Mouse (Mus musculus) limb, embryonic 10.5 days (tissue): ENCODE measurements around the gene Gria2. TPM values are rescaled to one million over a fixed set of nuclear protein-coding genes. Genes with fewer than 3 reads are reported as not detected.
A peak's percentile ranks its signal among the peaks of the same experiment; 100 is the strongest.

ENCODE experiments used
- DNase-seq: peaks from one replicate; pipeline ENCODE4 v3.0.0-alpha.2; 2017; ENCODE audit warnings: low spot score
- H3K27ac ChIP-seq: fragments of 300-500 bp; sonication (generic); 2 replicates; pipeline ENCODE4 v1.5.1; 2016; ENCODE audit warnings: mild to moderate bottlenecking
- H3K27me3 ChIP-seq: fragments of 300-500 bp; sonication (generic); 2 replicates; pipeline ENCODE4 v1.6.1; 2016; ENCODE audit warnings: low read depth, mild to moderate bottlenecking; ENCODE audit not compliant: poor library complexity, severe bottlenecking
- H3K36me3 ChIP-seq: fragments of 300-500 bp; sonication (generic); 2 replicates; pipeline ENCODE4 v1.6.1; 2016; ENCODE audit warnings: mild to moderate bottlenecking, moderate library complexity
- H3K4me1 ChIP-seq: fragments of 300-500 bp; sonication (generic); 2 replicates; pipeline ENCODE4 v1.6.1; 2016
- H3K4me3 ChIP-seq: fragments of 300-500 bp; sonication (generic); 2 replicates; pipeline ENCODE4 v1.5.1; 2016; ENCODE audit warnings: mild to moderate bottlenecking, moderate library complexity
- H3K9me3 ChIP-seq: fragments of 300-500 bp; sonication (generic); replicated peaks from 2 replicates; pipeline ENCODE4 v1.6.1; 2016; ENCODE audit warnings: mild to moderate bottlenecking
- whole genome bisulfite sequencing: fragments of 180-500 bp; shearing (Covaris S2); methylation state at CpG from one replicate; pipeline ENCODE4 v1.1.7; 2016; 5-methylcytosine and 5-hydroxymethylcytosine counted together
- polyA plus RNA-seq: library from polyadenylated mRNA; unstranded; fragments of >200 nt; fragmentation: Nextera tagmentation; extraction: Ambion mirVana; gene quantifications from 2 replicates; pipeline ENCODE4 v1.2.1, GENCODE M21; 2016

Gria2 gene
- polyA plus RNA-seq, 1 experiment from 2014 or later, result 4.1 TPM

DNA sequence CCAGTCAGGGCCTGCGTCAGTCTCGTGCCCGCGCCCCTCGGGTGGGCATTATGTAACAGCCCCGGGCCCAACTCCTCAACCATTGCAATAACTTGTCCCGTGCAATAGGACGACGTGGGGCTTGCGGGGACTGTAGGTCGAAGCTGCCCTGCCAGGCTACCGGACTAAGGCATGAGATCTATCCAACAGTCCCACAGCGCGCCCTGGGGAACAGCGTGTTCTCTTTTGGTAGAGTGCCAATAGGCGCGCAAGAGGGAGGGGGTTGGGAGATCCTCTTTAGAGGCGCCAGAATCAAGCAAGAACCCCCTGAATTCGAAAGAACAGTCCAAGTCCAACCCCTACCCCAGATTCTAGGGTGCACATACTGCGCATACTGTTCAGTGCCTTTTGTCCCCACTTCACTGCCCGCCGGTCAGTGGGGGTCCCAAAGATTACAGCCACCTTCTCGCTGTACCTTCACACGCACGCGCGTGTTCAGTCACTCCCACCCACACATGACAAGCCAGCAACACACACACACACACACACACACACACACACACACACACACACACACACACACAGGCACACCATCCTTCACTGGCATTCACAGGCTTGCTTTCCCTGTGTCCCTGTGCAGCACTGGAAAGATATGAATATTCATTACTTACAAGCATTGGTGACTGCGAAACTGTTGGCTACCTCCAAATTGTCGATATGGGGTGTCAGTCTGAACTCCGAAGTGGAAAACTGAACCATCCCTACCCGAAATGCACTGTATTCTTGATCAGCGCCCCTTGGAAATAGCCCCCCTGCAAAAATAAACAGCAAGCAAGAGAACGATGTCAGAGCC lies 1.4 kb downstream of the Gria2 start:
- no peaks in the 10 kb centered on the region for H3K9me3 ChIP-seq
- H3K27ac ChIP-seq, result peak overlapping the region; percentile 70
- WGBS, result 9% methylated on average over 33 of the region's 33 CpGs
- peaks cover 26% of the 10 kb centered on the region for H3K4me1 ChIP-seq
- peaks cover 34% of the 10 kb centered on the region for H3K27me3 ChIP-seq
- DNase-seq, result peak; percentile 53
- no peaks in the 10 kb centered on the region for H3K36me3 ChIP-seq
- peak overlapping the region; percentile 58 for H3K4me3 ChIP-seq

DNA sequence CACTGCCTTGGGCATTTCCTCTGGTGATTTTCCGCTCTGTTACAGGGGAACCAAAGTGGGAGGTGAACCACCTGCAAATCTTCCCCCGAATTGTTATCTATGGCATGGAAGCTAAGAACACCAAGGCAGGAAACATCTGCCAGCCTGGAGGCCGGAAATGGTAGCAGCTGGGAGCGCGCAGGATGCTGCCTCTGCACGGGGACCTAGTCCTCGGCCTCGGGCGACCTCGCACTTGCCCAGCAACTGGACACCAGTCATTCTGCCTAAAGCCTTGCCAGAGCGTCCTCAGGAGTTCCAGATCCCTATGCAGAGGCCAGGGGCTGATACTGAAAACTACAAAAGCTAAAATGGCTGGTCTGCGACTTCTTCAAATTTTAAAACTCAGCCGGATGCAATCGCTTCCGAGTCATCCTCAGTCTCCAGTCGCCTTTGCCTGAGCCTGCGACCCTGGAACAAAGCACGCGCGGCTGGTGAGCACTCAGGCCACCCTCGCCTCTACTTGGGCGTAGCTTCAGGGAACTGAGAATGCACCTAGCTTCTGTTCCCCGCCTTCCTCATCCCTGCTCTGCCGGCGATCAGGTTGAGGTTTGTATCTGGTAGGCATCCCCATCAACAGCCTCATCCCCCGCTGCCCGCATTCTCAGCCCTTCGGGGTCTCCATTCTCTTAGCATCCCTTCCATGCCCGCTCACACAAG lies 2.2 kb downstream of the Gria2 start:
- H3K27ac ChIP-seq, result peak overlapping the region; percentile 70
- H3K4me1 ChIP-seq, result peaks cover 26% of the 10 kb centered on the region
- peak overlapping the region; percentile 58 for H3K4me3 ChIP-seq
- 4% methylated on average over 29 of the region's 29 CpGs for WGBS
- H3K9me3 ChIP-seq, result no peaks in the 10 kb centered on the region
- no peaks in the 10 kb centered on the region for H3K36me3 ChIP-seq
- H3K27me3 ChIP-seq, result peaks cover 34% of the 10 kb centered on the region
- DNase-seq, result peak; percentile 58

DNA sequence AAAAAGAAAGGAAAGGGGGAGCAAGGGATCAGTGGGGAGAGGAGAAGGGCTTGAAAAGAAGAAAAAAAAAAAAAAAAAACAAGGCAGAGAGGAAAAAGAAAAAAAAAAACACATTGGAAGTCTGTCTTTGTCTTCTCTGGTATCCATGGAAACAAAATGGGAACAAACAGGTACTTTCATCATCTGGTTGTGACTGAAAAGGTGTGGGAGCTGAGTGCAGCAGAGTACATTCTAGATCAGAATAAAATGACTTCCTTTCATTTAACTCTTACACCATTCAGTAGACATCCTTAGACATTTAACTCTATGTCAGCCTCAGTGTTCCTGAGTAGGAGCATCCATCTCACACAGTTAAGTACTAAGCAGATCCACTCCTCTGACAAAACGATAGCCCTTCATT lies 4.7 kb downstream of the Gria2 start:
- Histone ChIP-seq H3K27ac (no peak overlapping the region), H3K27me3 (peaks cover 34% of the 10 kb centered on the region), H3K9me3 (no peaks in the 10 kb centered on the region), H3K4me1 (peaks cover 22% of the 10 kb centered on the region), H3K36me3 (no peaks in the 10 kb centered on the region), H3K4me3 (no peak overlapping the region)
- 83% methylated on average over 1 of the region's 1 CpGs for WGBS
- no peak for DNase-seq

- Histone ChIP-seq H3K27ac (no peak overlapping the region), H3K27me3 (peaks cover 24% of the 10 kb centered on the region), H3K9me3 (no peaks in the 10 kb centered on the region), H3K4me3 (no peak overlapping the region), H3K36me3 (no peaks in the 10 kb centered on the region), H3K4me1 (peaks cover 14% of the 10 kb centered on the region)
- DNase-seq, result no peak
These were observed 5.9 kb downstream of the Gria2 start for GRCm38 (mm10) chr3:80796764-80797163.

DNA sequence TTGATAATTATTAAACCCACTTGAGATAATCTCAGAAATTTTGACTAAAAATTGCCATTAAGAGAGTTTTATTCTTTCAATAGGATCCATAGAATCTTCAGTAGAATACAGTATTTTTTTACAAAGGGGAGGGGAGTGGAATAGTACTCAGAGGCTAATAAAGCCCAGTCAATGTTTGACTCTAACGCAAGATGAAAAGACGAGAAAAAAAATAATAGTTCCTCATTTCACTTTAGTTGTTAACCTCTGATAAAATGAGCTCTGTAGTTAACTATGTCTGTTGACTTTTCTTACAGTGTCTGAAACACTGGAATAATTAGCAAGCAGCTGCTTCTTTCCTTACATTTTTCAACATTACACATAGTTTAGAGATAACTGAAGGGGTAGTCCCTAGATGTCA lies 7.4 kb downstream of the Gria2 start:
- WGBS, result 93% methylated on average over 2 of the region's 2 CpGs
- Histone ChIP-seq H3K4me3 (no peak overlapping the region), H3K27ac (no peak overlapping the region), H3K36me3 (no peaks in the 10 kb centered on the region), H3K27me3 (peaks cover 9% of the 10 kb centered on the region), H3K9me3 (no peaks in the 10 kb centered on the region), H3K4me1 (peaks cover 3% of the 10 kb centered on the region)
- no peak for DNase-seq

GRCm38 (mm10) chr3:80787116-80787744 lies 15.4 kb downstream of the Gria2 start:
- H3K4me1 ChIP-seq, result no peaks in the 10 kb centered on the region
- H3K27ac ChIP-seq, result no peak overlapping the region
- H3K27me3 ChIP-seq, result no peaks in the 10 kb centered on the region
- no peak overlapping the region for H3K4me3 ChIP-seq
- H3K9me3 ChIP-seq, result no peaks in the 10 kb centered on the region
- WGBS, result 86% methylated on average over 3 of the region's 3 CpGs
- no peaks in the 10 kb centered on the region for H3K36me3 ChIP-seq
- DNase-seq, result no peak

GRCm38 (mm10) chr3:80781144-80781530 lies 21.5 kb downstream of the Gria2 start:
- Histone ChIP-seq H3K27ac (no peak overlapping the region), H3K4me3 (no peak overlapping the region), H3K36me3 (no peaks in the 10 kb centered on the region), H3K9me3 (no peaks in the 10 kb centered on the region), H3K27me3 (no peaks in the 10 kb centered on the region), H3K4me1 (no peaks in the 10 kb centered on the region)
- no peak for DNase-seq

- Histone ChIP-seq H3K9me3 (no peaks in the 10 kb centered on the region), H3K27me3 (no peaks in the 10 kb centered on the region), H3K4me1 (no peaks in the 10 kb centered on the region), H3K36me3 (no peaks in the 10 kb centered on the region), H3K27ac (no peak overlapping the region), H3K4me3 (no peak overlapping the region)
- WGBS, result 90% methylated on average over 4 of the region's 4 CpGs
- no peak for DNase-seq
These were observed 22.1 kb downstream of the Gria2 start for GRCm38 (mm10) chr3:80780383-80781143.

GRCm38 (mm10) chr3:80776628-80777027 lies 26.0 kb downstream of the Gria2 start:
- Histone ChIP-seq H3K27me3 (no peaks in the 10 kb centered on the region), H3K36me3 (no peaks in the 10 kb centered on the region), H3K9me3 (no peaks in the 10 kb centered on the region), H3K4me1 (peaks cover 3% of the 10 kb centered on the region; the same call in 1 of the 2 replicates), H3K4me3 (no peak overlapping the region), H3K27ac (no peak overlapping the region)
- DNase-seq, result no peak
- 72% methylated on average over 2 of the region's 2 CpGs for WGBS

GRCm38 (mm10) chr3:80775971-80776370 lies 26.7 kb downstream of the Gria2 start:
- DNase-seq, result no peak
- Histone ChIP-seq H3K27ac (no peak overlapping the region), H3K36me3 (no peaks in the 10 kb centered on the region), H3K9me3 (no peaks in the 10 kb centered on the region), H3K27me3 (no peaks in the 10 kb centered on the region), H3K4me1 (peaks cover 3% of the 10 kb centered on the region; the same call in 1 of the 2 replicates), H3K4me3 (no peak overlapping the region)
- 94% methylated on average over 4 of the region's 4 CpGs for WGBS

DNA sequence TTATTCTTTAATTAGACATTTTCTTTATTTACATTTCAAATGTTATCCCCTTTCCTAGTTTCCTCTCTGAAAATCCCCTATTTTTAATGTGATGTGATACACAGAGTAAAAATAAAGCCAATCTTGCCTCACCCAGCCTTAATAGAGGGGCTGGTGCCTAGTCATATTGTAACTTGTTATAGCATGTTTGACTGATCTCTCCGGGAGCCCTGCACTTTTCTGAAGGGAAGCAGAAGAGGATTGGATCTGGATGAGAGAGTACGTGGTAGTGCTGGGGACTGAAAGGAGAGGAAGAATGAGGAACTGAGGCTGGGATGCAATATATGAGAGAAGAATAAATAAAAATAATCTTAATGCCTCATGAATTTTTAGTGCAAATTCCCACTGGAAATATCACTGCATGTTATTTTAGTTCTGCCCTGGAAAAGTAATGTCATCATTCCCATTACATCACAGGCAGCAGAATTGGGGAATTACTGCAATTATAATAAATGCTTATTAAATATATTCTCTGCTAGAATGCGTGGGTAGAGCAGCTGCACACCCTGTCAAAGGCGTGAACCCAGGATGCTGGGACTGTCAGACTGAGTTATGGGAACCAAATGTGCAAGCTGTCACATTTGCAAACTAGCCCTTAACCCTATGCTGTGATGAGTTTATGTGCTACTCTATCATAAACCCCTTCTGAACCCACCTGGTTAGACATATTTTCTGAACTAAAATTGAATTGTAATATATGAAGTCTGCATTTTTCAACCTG lies 28.4 kb downstream of the Gria2 start:
- 63% methylated on average over 4 of the region's 4 CpGs for WGBS
- no peak overlapping the region for H3K4me3 ChIP-seq
- no peaks in the 10 kb centered on the region for H3K9me3 ChIP-seq
- H3K27ac ChIP-seq, result no peak overlapping the region
- H3K4me1 ChIP-seq, result peaks cover 3% of the 10 kb centered on the region; the same call in 1 of the 2 replicates
- H3K36me3 ChIP-seq, result no peaks in the 10 kb centered on the region
- DNase-seq, result no peak
- no peaks in the 10 kb centered on the region for H3K27me3 ChIP-seq

- Histone ChIP-seq H3K9me3 (no peaks in the 10 kb centered on the region), H3K4me1 (peaks cover 3% of the 10 kb centered on the region; the same call in 1 of the 2 replicates), H3K27ac (no peak overlapping the region), H3K36me3 (no peaks in the 10 kb centered on the region), H3K4me3 (no peak overlapping the region), H3K27me3 (no peaks in the 10 kb centered on the region)
- DNase-seq, result no peak
- WGBS, result 90% methylated on average over 4 of the region's 4 CpGs
These were observed 29.4 kb downstream of the Gria2 start for GRCm38 (mm10) chr3:80773232-80773631.
